7 mouse cellular contexts compared by ENCODE assay signal in the genomic region with DNA sequence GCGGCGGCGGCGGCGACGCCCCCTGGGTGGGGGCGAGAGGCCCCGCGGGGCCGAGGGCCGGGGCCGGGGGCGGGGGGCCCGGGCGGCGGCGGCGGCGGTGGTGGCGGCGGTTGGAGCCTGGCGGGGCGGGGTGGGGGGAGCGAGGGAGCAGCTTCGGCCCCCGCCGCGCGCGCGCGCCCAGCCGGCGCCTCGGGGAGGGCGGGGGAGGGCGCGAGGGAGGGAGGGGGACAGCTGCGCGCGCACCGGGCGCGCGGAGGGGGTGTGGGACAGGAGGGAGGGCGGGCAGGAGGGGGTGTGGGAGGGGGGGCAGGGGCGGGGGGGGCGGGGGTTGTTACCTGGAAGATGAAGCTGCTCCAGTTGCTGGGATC. TPM values are rescaled to one million over a fixed set of nuclear protein-coding genes. Genes with fewer than 3 reads are reported as not detected.
A peak's percentile ranks its signal among the peaks of the same experiment; 100 is the strongest.
DNase-seq lines count a peak whose midpoint lies in the region; ATAC-seq lines count a peak whose summit lies in the region.

No protein-coding gene starts in this region.

- no peak for DNase-seq in lung, postnatal 14 days
- peak; percentile 82 for DNase-seq in hindbrain, embryonic 14.5 days (ENCODE audit: low spot score)
- peak; percentile 86 for DNase-seq in thymus, postnatal 25 days
- no peak for DNase-seq in natural killer cell, adult 2 months (ENCODE audit: low spot score in 2 of 2)

- peak overlapping the region; percentile 99 for H3K9ac ChIP-seq in lung, embryonic 16.5 days (ENCODE audit: low read length)
- H3K9ac ChIP-seq in embryonic facial prominence, embryonic 12.5 days: peak overlapping the region; percentile 99
- peak overlapping the region; percentile 99 for H3K9ac ChIP-seq in hindbrain, embryonic 14.5 days
- peak overlapping the region; percentile 100 for H3K9ac ChIP-seq in midbrain, embryonic 12.5 days (replicated peaks)

- peak overlapping the region; percentile 96 for H3K4me2 ChIP-seq in lung, embryonic 16.5 days (ENCODE audit: low read depth, low read length)
- no peak overlapping the region; the same call in 1 of the 2 replicates for H3K4me2 ChIP-seq in embryonic facial prominence, embryonic 12.5 days (replicated peaks)
- H3K4me2 ChIP-seq in hindbrain, embryonic 14.5 days (replicated peaks): peak overlapping the region; percentile 90
- H3K4me2 ChIP-seq in midbrain, embryonic 12.5 days (replicated peaks): peak overlapping the region; percentile 98

- H3K4me3 ChIP-seq in lung, embryonic 16.5 days (ENCODE audit: low read length): peak overlapping the region; percentile 94
- H3K4me3 ChIP-seq in embryonic facial prominence, embryonic 12.5 days: peak overlapping the region; percentile 92
- H3K4me3 ChIP-seq in hindbrain, embryonic 14.5 days (replicated peaks; ENCODE audit: low read length): peak overlapping the region; percentile 92
- H3K4me3 ChIP-seq in midbrain, embryonic 12.5 days: peak overlapping the region; percentile 98

- H3K4me1 ChIP-seq in lung, embryonic 16.5 days (replicated peaks; ENCODE audit: control insufficient read depth, insufficient read depth, low read length): peaks cover 35% of the 10 kb centered on the region
- H3K4me1 ChIP-seq in embryonic facial prominence, embryonic 12.5 days: peaks cover 41% of the 10 kb centered on the region
- peaks cover 35% of the 10 kb centered on the region for H3K4me1 ChIP-seq in hindbrain, embryonic 14.5 days (replicated peaks; ENCODE audit: control insufficient read depth, insufficient read depth, low read length)
- H3K4me1 ChIP-seq in midbrain, embryonic 12.5 days: peaks cover 44% of the 10 kb centered on the region

- ATAC-seq in lung, embryonic 16.5 days (ENCODE audit: low read depth): no peak; the same call in 1 of the 2 replicates
- no peak for ATAC-seq in embryonic facial prominence, embryonic 12.5 days (ENCODE audit: insufficient number of reproducible peaks, insufficient read depth, low FRiP score, low TSS enrichment)
- ATAC-seq in hindbrain, embryonic 14.5 days (ENCODE audit: low FRiP score): no peak; the same call in 1 of the 2 replicates
- no peak for ATAC-seq in midbrain, embryonic 12.5 days (ENCODE audit: low FRiP score, low read depth)

- WGBS in lung, embryonic 16.5 days: 0% methylated on average over 4 of the region's 48 CpGs
- 0% methylated on average over 8 of the region's 48 CpGs for WGBS in embryonic facial prominence, embryonic 12.5 days
- no CpG with 5 or more reads among the region's 48 CpGs for WGBS in hindbrain, embryonic 14.5 days
- WGBS in midbrain, embryonic 12.5 days: 0% methylated on average over 1 of the region's 48 CpGs

- H3K27ac ChIP-seq in lung, embryonic 16.5 days (ENCODE audit: low read length): peak overlapping the region; percentile 99
- H3K27ac ChIP-seq in embryonic facial prominence, embryonic 12.5 days: peak overlapping the region; percentile 98
- peak overlapping the region; percentile 100 for H3K27ac ChIP-seq in hindbrain, embryonic 14.5 days
- H3K27ac ChIP-seq in midbrain, embryonic 12.5 days (replicated peaks): peak overlapping the region; percentile 99

- no peaks in the 10 kb centered on the region for H3K27me3 ChIP-seq in lung, embryonic 16.5 days (ENCODE audit: control insufficient read depth, insufficient read depth, low read depth, low read length)
- no peaks in the 10 kb centered on the region for H3K27me3 ChIP-seq in embryonic facial prominence, embryonic 12.5 days
- no peaks in the 10 kb centered on the region for H3K27me3 ChIP-seq in hindbrain, embryonic 14.5 days (ENCODE audit: control insufficient read depth, insufficient read depth, low read length)
- H3K27me3 ChIP-seq in midbrain, embryonic 12.5 days: no peaks in the 10 kb centered on the region

- H3K9me3 ChIP-seq in lung, embryonic 16.5 days (ENCODE audit: control insufficient read depth, low read length): no peaks in the 10 kb centered on the region
- H3K9me3 ChIP-seq in embryonic facial prominence, embryonic 12.5 days: no peaks in the 10 kb centered on the region
- H3K9me3 ChIP-seq in hindbrain, embryonic 14.5 days (ENCODE audit: control insufficient read depth, low read length): no peaks in the 10 kb centered on the region
- H3K9me3 ChIP-seq in midbrain, embryonic 12.5 days: no peaks in the 10 kb centered on the region

- H3K36me3 ChIP-seq in lung, embryonic 16.5 days (ENCODE audit: control insufficient read depth, insufficient read depth, low read length): peaks cover 42% of the 10 kb centered on the region
- H3K36me3 ChIP-seq in embryonic facial prominence, embryonic 12.5 days: peaks cover 54% of the 10 kb centered on the region
- peaks cover 32% of the 10 kb centered on the region for H3K36me3 ChIP-seq in hindbrain, embryonic 14.5 days (replicated peaks; ENCODE audit: control insufficient read depth, insufficient read depth)
- H3K36me3 ChIP-seq in midbrain, embryonic 12.5 days: peaks cover 59% of the 10 kb centered on the region

RNA-seq across cellular contexts. Expression of gene Maz, which starts 0.2 kb away (rescaled TPM):
- polyA plus RNA-seq in lung, embryonic 16.5 days (2015; fragmentation: Nextera tagmentation; extraction: Ambion mirVana): 38.6 and 46.1 TPM in 2 replicates
- polyA plus RNA-seq in embryonic facial prominence, embryonic 12.5 days (2016; fragmentation: Nextera tagmentation; extraction: Ambion mirVana): 118 and 122 TPM in 2 replicates
- polyA plus RNA-seq in hindbrain, embryonic 14.5 days (2014; fragmentation: Nextera tagmentation; extraction: Ambion mirVana): 68.6 and 73.1 TPM in 2 replicates
- 118 and 133 TPM in 2 replicates for polyA plus RNA-seq in midbrain, embryonic 12.5 days (2016; fragmentation: Nextera tagmentation; extraction: Ambion mirVana)

RNA-seq across cellular contexts. Expression of gene Prrt2, which starts 5.6 kb away (rescaled TPM):
- 4.5 TPM in 2 replicates for polyA plus RNA-seq in lung, embryonic 16.5 days (2015; fragmentation: Nextera tagmentation; extraction: Ambion mirVana)
- 8.9 and 9.6 TPM in 2 replicates for polyA plus RNA-seq in embryonic facial prominence, embryonic 12.5 days (2016; fragmentation: Nextera tagmentation; extraction: Ambion mirVana)
- polyA plus RNA-seq in hindbrain, embryonic 14.5 days (2014; fragmentation: Nextera tagmentation; extraction: Ambion mirVana): 46.7 and 57.0 TPM in 2 replicates
- polyA plus RNA-seq in midbrain, embryonic 12.5 days (2016; fragmentation: Nextera tagmentation; extraction: Ambion mirVana): 4.3 and 5.5 TPM in 2 replicates

RNA-seq across cellular contexts. Expression of gene Gm42742, which starts 5.7 kb away (rescaled TPM):
- 39.1 and 63.1 TPM in 2 replicates for polyA plus RNA-seq in lung, embryonic 16.5 days (2015; fragmentation: Nextera tagmentation; extraction: Ambion mirVana)
- polyA plus RNA-seq in embryonic facial prominence, embryonic 12.5 days (2016; fragmentation: Nextera tagmentation; extraction: Ambion mirVana): 59.3 and 77.8 TPM in 2 replicates
- 51.9 and 52.3 TPM in 2 replicates for polyA plus RNA-seq in hindbrain, embryonic 14.5 days (2014; fragmentation: Nextera tagmentation; extraction: Ambion mirVana)
- polyA plus RNA-seq in midbrain, embryonic 12.5 days (2016; fragmentation: Nextera tagmentation; extraction: Ambion mirVana): 56.8 and 66.8 TPM in 2 replicates

RNA-seq across cellular contexts. Expression of gene Pagr1a, which starts 9.4 kb away (rescaled TPM):
- 45.9 and 67.2 TPM in 2 replicates for polyA plus RNA-seq in lung, embryonic 16.5 days (2015; fragmentation: Nextera tagmentation; extraction: Ambion mirVana)
- polyA plus RNA-seq in embryonic facial prominence, embryonic 12.5 days (2016; fragmentation: Nextera tagmentation; extraction: Ambion mirVana): 51.4 and 76.7 TPM in 2 replicates
- polyA plus RNA-seq in hindbrain, embryonic 14.5 days (2014; fragmentation: Nextera tagmentation; extraction: Ambion mirVana): 31.5 and 38.6 TPM in 2 replicates
- polyA plus RNA-seq in midbrain, embryonic 12.5 days (2016; fragmentation: Nextera tagmentation; extraction: Ambion mirVana): 53.1 and 65.0 TPM in 2 replicates

RNA-seq across cellular contexts. Expression of gene Pagr1b, which starts 10.3 kb away (rescaled TPM):
- polyA plus RNA-seq in lung, embryonic 16.5 days (2015; fragmentation: Nextera tagmentation; extraction: Ambion mirVana): 0.62 and 0.93 TPM in 2 replicates
- polyA plus RNA-seq in embryonic facial prominence, embryonic 12.5 days (2016; fragmentation: Nextera tagmentation; extraction: Ambion mirVana): 0.37 TPM in 1 of 2 replicates, not detected in the other
- 0.70 TPM in 1 of 2 replicates, not detected in the other for polyA plus RNA-seq in hindbrain, embryonic 14.5 days (2014; fragmentation: Nextera tagmentation; extraction: Ambion mirVana)
- polyA plus RNA-seq in midbrain, embryonic 12.5 days (2016; fragmentation: Nextera tagmentation; extraction: Ambion mirVana): 0.32 and 0.39 TPM in 2 replicates

Comparison
In these comparisons a context has a peak if more than half of its experiments do, and no peak if none do; other contexts are left out.
1. DNase-seq: peak in hindbrain, embryonic 14.5 days (single experiment) and thymus, postnatal 25 days (single experiment); none in lung, postnatal 14 days (single experiment) and natural killer cell, adult 2 months (0 of 2).
2. Peak in every context shown above with its lines, with median percentiles within 50 percentile points of each other: H3K27ac ChIP-seq, H3K4me3 ChIP-seq and H3K9ac ChIP-seq.